ENCODE assay signal across 8 mouse cellular contexts in genomic region chr5:117087718-117088117, GRCm38 (mm10). TPM values are rescaled to one million over a fixed set of nuclear protein-coding genes. Genes with fewer than 3 reads are reported as not detected.
DNase-seq lines count a peak whose midpoint lies in the region; ATAC-seq lines count a peak whose summit lies in the region.

No protein-coding gene starts in this region.

- H3K9ac ChIP-seq in heart, embryonic 12.5 days: peak overlapping the region; percentile 63
- no peak overlapping the region for H3K9ac ChIP-seq in embryonic facial prominence, embryonic 11.5 days (replicated peaks; ENCODE audit: low read length)
- no peak overlapping the region for H3K9ac ChIP-seq in intestine, embryonic 14.5 days (ENCODE audit: low read length)
- no peak overlapping the region for H3K9ac ChIP-seq in neural tube, embryonic 12.5 days

- 0 out of 2 replicates have a peak, but pooled peaks cover 2% of the 10 kb centered on the region for H3K27me3 ChIP-seq in heart, embryonic 12.5 days (replicated peaks)
- no peaks in the 10 kb centered on the region for H3K27me3 ChIP-seq in embryonic facial prominence, embryonic 11.5 days (ENCODE audit: control insufficient read depth, insufficient read depth, low read length)
- H3K27me3 ChIP-seq in intestine, embryonic 14.5 days (replicated peaks; ENCODE audit: control insufficient read depth, insufficient read depth, low read length): no peaks in the 10 kb centered on the region
- H3K27me3 ChIP-seq in neural tube, embryonic 12.5 days (replicated peaks): no peaks in the 10 kb centered on the region

- peak overlapping the region; percentile 74 for H3K4me2 ChIP-seq in heart, embryonic 12.5 days
- H3K4me2 ChIP-seq in embryonic facial prominence, embryonic 11.5 days (ENCODE audit: low read depth, low read length): peak overlapping the region; percentile 13
- H3K4me2 ChIP-seq in intestine, embryonic 14.5 days (ENCODE audit: low read length): peak overlapping the region; percentile 33
- H3K4me2 ChIP-seq in neural tube, embryonic 12.5 days (replicated peaks): peak overlapping the region; percentile 38

- H3K4me3 ChIP-seq in heart, embryonic 12.5 days: peak overlapping the region; percentile 35
- no peak overlapping the region for H3K4me3 ChIP-seq in embryonic facial prominence, embryonic 11.5 days (ENCODE audit: low read depth, low read length)
- no peak overlapping the region for H3K4me3 ChIP-seq in intestine, embryonic 14.5 days (ENCODE audit: low read depth, low read length)
- no peak overlapping the region for H3K4me3 ChIP-seq in neural tube, embryonic 12.5 days

- DNase-seq in heart, adult 9 months (ENCODE audit: low spot score in 2 of 2): no peak
- DNase-seq in embryonic facial prominence, embryonic 11.5 days (ENCODE audit: low spot score): peak; percentile 33
- peak; percentile 63 for DNase-seq in intestine, embryonic 14.5 days (ENCODE audit: low spot score)
- no peak for DNase-seq in testis, postnatal 14 days (ENCODE audit: low spot score)
- DNase-seq in adipocyte (ENCODE audit: low spot score): no peak
- DNase-seq in layer of hippocampus, postnatal 14 days (ENCODE audit: low spot score in 2 of 2): no peak

- no peaks in the 10 kb centered on the region for H3K9me3 ChIP-seq in heart, embryonic 12.5 days (replicated peaks)
- H3K9me3 ChIP-seq in embryonic facial prominence, embryonic 11.5 days (replicated peaks; ENCODE audit: control insufficient read depth, low read length): no peaks in the 10 kb centered on the region
- no peaks in the 10 kb centered on the region for H3K9me3 ChIP-seq in intestine, embryonic 14.5 days (ENCODE audit: control insufficient read depth, low read length)
- no peaks in the 10 kb centered on the region for H3K9me3 ChIP-seq in neural tube, embryonic 12.5 days

- H3K36me3 ChIP-seq in heart, embryonic 12.5 days: peaks cover 19% of the 10 kb centered on the region
- H3K36me3 ChIP-seq in embryonic facial prominence, embryonic 11.5 days (replicated peaks; ENCODE audit: control insufficient read depth, insufficient read depth, low read depth, low read length): peaks cover 2% of the 10 kb centered on the region; the same call in 1 of the 2 replicates
- peaks cover 20% of the 10 kb centered on the region for H3K36me3 ChIP-seq in intestine, embryonic 14.5 days (ENCODE audit: control insufficient read depth, insufficient read depth, low read length)
- H3K36me3 ChIP-seq in neural tube, embryonic 12.5 days: peaks cover 19% of the 10 kb centered on the region

- ATAC-seq in heart, embryonic 12.5 days (ENCODE audit: insufficient number of reproducible peaks, low FRiP score): peak; percentile 62; the same call in 1 of the 2 replicates
- ATAC-seq in embryonic facial prominence, embryonic 11.5 days (replicated peaks; ENCODE audit: insufficient number of reproducible peaks, low FRiP score, low TSS enrichment, low read depth): no peak
- no peak for ATAC-seq in intestine, embryonic 14.5 days (replicated peaks; ENCODE audit: low FRiP score, low TSS enrichment, low read depth)
- no peak for ATAC-seq in neural tube, embryonic 12.5 days (ENCODE audit: low FRiP score, low read depth)

- WGBS in heart, embryonic 12.5 days: 5% methylated on average over 13 of the region's 13 CpGs
- 8% methylated on average over 13 of the region's 13 CpGs for WGBS in embryonic facial prominence, embryonic 11.5 days
- 8% methylated on average over 13 of the region's 13 CpGs for WGBS in intestine, embryonic 14.5 days
- 9% methylated on average over 13 of the region's 13 CpGs for WGBS in neural tube, embryonic 12.5 days

- H3K27ac ChIP-seq in heart, embryonic 12.5 days (ENCODE audit: poor library complexity, severe bottlenecking): no peak overlapping the region; the same call in 1 of the 2 replicates
- H3K27ac ChIP-seq in embryonic facial prominence, embryonic 11.5 days (replicated peaks; ENCODE audit: low read depth, low read length): no peak overlapping the region
- no peak overlapping the region for H3K27ac ChIP-seq in intestine, embryonic 14.5 days (ENCODE audit: low read depth)
- no peak overlapping the region for H3K27ac ChIP-seq in neural tube, embryonic 12.5 days

- peaks cover 26% of the 10 kb centered on the region for H3K4me1 ChIP-seq in heart, embryonic 12.5 days (replicated peaks)
- H3K4me1 ChIP-seq in embryonic facial prominence, embryonic 11.5 days (ENCODE audit: control insufficient read depth, insufficient read depth, low read length): no peaks in the 10 kb centered on the region
- H3K4me1 ChIP-seq in intestine, embryonic 14.5 days (replicated peaks; ENCODE audit: control insufficient read depth, insufficient read depth, low read length): no peaks in the 10 kb centered on the region
- no peaks in the 10 kb centered on the region for H3K4me1 ChIP-seq in neural tube, embryonic 12.5 days

RNA-seq across cellular contexts. Expression of gene Suds3, which starts 28.2 kb away (rescaled TPM):
- 74.4 and 75.2 TPM in 2 replicates for polyA plus RNA-seq in heart, embryonic 12.5 days (2016; fragmentation: Nextera tagmentation; extraction: Ambion mirVana)
- 52.2 and 56.2 TPM in 2 replicates for polyA plus RNA-seq in embryonic facial prominence, embryonic 11.5 days (2014; fragmentation: Nextera tagmentation; extraction: Ambion mirVana)
- polyA plus RNA-seq in intestine, embryonic 14.5 days (2014; fragmentation: Nextera tagmentation; extraction: Ambion mirVana): 42.0 and 44.1 TPM in 2 replicates
- polyA plus RNA-seq in neural tube, embryonic 12.5 days (2016; fragmentation: Nextera tagmentation; extraction: Ambion mirVana): 109 and 112 TPM in 2 replicates
- total RNA-seq in layer of hippocampus, postnatal 14 days (2021): 100 to 1,000 TPM in 1 of 2 experiments, 10 to 100 TPM in 1; 96.6 to 110 TPM

RNA-seq across cellular contexts. Expression of gene Taok3, which starts 32.2 kb away (rescaled TPM):
- 11.6 and 13.3 TPM in 2 replicates for polyA plus RNA-seq in heart, embryonic 12.5 days (2016; fragmentation: Nextera tagmentation; extraction: Ambion mirVana)
- 11.6 and 12.0 TPM in 2 replicates for polyA plus RNA-seq in embryonic facial prominence, embryonic 11.5 days (2014; fragmentation: Nextera tagmentation; extraction: Ambion mirVana)
- polyA plus RNA-seq in intestine, embryonic 14.5 days (2014; fragmentation: Nextera tagmentation; extraction: Ambion mirVana): 32.7 and 37.7 TPM in 2 replicates
- 29.5 and 38.7 TPM in 2 replicates for polyA plus RNA-seq in neural tube, embryonic 12.5 days (2016; fragmentation: Nextera tagmentation; extraction: Ambion mirVana)
- 10 to 100 TPM; 58.2 to 58.9 TPM for total RNA-seq in layer of hippocampus, postnatal 14 days (2021)

Comparison
In these comparisons a context has a peak if more than half of its experiments do, and no peak if none do; other contexts are left out.
1. H3K4me2 ChIP-seq: peak in every context shown above with its lines; median percentile 74 in heart, embryonic 12.5 days; 38 in neural tube, embryonic 12.5 days; 33 in intestine, embryonic 14.5 days; 13 in embryonic facial prominence, embryonic 11.5 days.
2. DNase-seq: peak in embryonic facial prominence, embryonic 11.5 days (single experiment) and intestine, embryonic 14.5 days (single experiment); none in heart, adult 9 months (0 of 2), testis, postnatal 14 days (single experiment), adipocyte (single experiment) and layer of hippocampus, postnatal 14 days (0 of 2).